Mouse (Mus musculus) myocyte (in vitro differentiated cells): Measurements from ENCODE around the gene Zfp51.
"Not testable (repeated sequence)": the region's sequence is repeated elsewhere in the genome, so short reads cannot be mapped to it uniquely, and the experiment has no call there.

ENCODE experiments used
- MAX ChIP-seq: IDR thresholded peaks from one replicate; pipeline ENCODE4 v1.6.1; 2011; ENCODE audit warnings: low read depth, mild to moderate bottlenecking, control low read depth
- MYOD1 ChIP-seq, 3 experiments: IDR thresholded peaks; one replicate each; pipeline ENCODE4 v1.6.1; 2011; ENCODE audit warnings: control low read depth in 2 of 3, low read depth in 2 of 3, mild to moderate bottlenecking in 2 of 3, moderate library complexity in 1 of 3; ENCODE audit not compliant: insufficient read length in 2 of 3, control insufficient read depth in 1 of 3
- POLR2A ChIP-seq: IDR thresholded peaks from one replicate; pipeline ENCODE4 v1.6.1; 2011; ENCODE audit warnings: low read depth, mild to moderate bottlenecking, control low read depth, moderate library complexity; ENCODE audit not compliant: insufficient read length
- USF1 ChIP-seq: IDR thresholded peaks from one replicate; pipeline ENCODE4 v1.6.1; 2011; ENCODE audit warnings: low read depth, mild to moderate bottlenecking, control low read depth, moderate library complexity

GRCm38 (mm10) chr17:21474729-21475128 is 24.6 kb downstream of the Zfp51 start:
- not testable (repeated sequence) for TF ChIP-seq POLR2A; USF1; MAX; MYOD1 (IDR thresholded peaks at IDR 0.05; ENCODE audit: control insufficient read depth in 1 of 3, insufficient read length in 2 of 3, low read depth in 2 of 3)
